Mouse (Mus musculus) kidney, embryonic 16.5 days (tissue): ENCODE results near the gene Dock9. TPM values are rescaled to one million over a fixed set of nuclear protein-coding genes. Genes with fewer than 3 reads are reported as not detected.

Source experiments
- ATAC-seq: fragments of 200-750 bp; cut with Nextera tagmentation; 2 replicates; pipeline ENCODE4 v1.8.0; 2017; ENCODE audit warnings: moderate TSS enrichment; ENCODE audit not compliant: low FRiP score, low TSS enrichment
- H3K27ac ChIP-seq: fragments of 300-500 bp; sonication (generic); 2 replicates; pipeline ENCODE4 v1.5.1; 2014; ENCODE audit warnings: low read length
- H3K27me3 ChIP-seq: fragments of 300-500 bp; sonication (generic); 2 replicates; pipeline ENCODE4 v1.6.1; 2014; ENCODE audit warnings: low read length, control low read depth, mixed read lengths; ENCODE audit not compliant: insufficient read depth
- H3K36me3 ChIP-seq: fragments of 300-500 bp; sonication (generic); 2 replicates; pipeline ENCODE4 v1.6.1; 2014; ENCODE audit warnings: low read length, control low read depth, mixed read lengths; ENCODE audit not compliant: insufficient read depth
- H3K4me1 ChIP-seq: fragments of 300-500 bp; sonication (generic); 2 replicates; pipeline ENCODE4 v1.6.1; 2014; ENCODE audit warnings: low read length, control low read depth, mixed read lengths; ENCODE audit not compliant: insufficient read depth
- H3K4me2 ChIP-seq: fragments of 300-500 bp; sonication (generic); replicated peaks from 2 replicates; pipeline ENCODE4 v1.6.1; 2014; ENCODE audit warnings: low read depth, low read length
- H3K4me3 ChIP-seq: fragments of 300-500 bp; sonication (generic); 2 replicates; pipeline ENCODE4 v1.5.1; 2014; ENCODE audit warnings: mild to moderate bottlenecking, low read length
- H3K9ac ChIP-seq: fragments of 300-500 bp; sonication (generic); replicated peaks from 2 replicates; pipeline ENCODE4 v1.6.1; 2014; ENCODE audit warnings: low read length
- H3K9me3 ChIP-seq: fragments of 300-500 bp; sonication (generic); 2 replicates; pipeline ENCODE4 v1.6.1; 2016; ENCODE audit warnings: low read length, control low read depth
- WGBS: fragments of 180-500 bp; shearing (Covaris S2); extraction: QIAGEN DNeasy Blood & Tissue Kit; methylation state at CpG from one replicate; pipeline ENCODE4 v1.1.7; 2014; 5-methylcytosine and 5-hydroxymethylcytosine counted together
- polyA plus RNA-seq: library from polyadenylated mRNA; unstranded; fragments of >200 nt; fragmentation: Nextera tagmentation; extraction: Ambion mirVana; gene quantifications from 2 replicates; pipeline ENCODE4 v1.2.1, GENCODE M21; 2015

Gene Dock9
- polyA plus RNA-seq, 1 experiment from 2014 or later, result 13.0 TPM

DNA sequence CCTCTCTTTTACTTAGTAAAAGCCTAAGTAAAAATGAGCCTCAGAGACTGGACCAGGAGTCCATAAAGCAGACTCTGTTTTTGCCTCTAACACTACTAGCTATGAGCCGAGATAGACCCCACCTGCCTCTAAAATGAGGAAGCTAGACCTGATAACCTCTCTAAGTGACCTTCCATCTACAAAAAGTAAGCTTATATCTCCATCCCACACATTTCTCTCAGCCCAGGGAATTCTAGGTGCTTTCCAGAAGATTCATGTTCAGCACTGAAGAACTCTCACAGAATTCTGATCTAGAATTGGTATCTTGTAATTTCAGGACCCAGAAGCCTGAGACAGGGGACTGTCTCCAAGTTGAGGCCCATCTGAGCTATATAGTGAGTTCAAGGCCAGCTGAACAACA lies 12.2 kb downstream of the Dock9 start:
- Histone ChIP-seq H3K27me3 (no peaks in the 10 kb centered on the region), H3K27ac (no peak overlapping the region), H3K4me2 (no peak overlapping the region), H3K9me3 (no peaks in the 10 kb centered on the region), H3K9ac (no peak overlapping the region), H3K4me3 (no peak overlapping the region), H3K4me1 (peaks cover 22% of the 10 kb centered on the region), H3K36me3 (0 out of 2 replicates have a peak, but pooled peaks cover 3% of the 10 kb centered on the region)
- WGBS, result 72% methylated on average over 1 of the region's 1 CpGs
- no peak for ATAC-seq

DNA sequence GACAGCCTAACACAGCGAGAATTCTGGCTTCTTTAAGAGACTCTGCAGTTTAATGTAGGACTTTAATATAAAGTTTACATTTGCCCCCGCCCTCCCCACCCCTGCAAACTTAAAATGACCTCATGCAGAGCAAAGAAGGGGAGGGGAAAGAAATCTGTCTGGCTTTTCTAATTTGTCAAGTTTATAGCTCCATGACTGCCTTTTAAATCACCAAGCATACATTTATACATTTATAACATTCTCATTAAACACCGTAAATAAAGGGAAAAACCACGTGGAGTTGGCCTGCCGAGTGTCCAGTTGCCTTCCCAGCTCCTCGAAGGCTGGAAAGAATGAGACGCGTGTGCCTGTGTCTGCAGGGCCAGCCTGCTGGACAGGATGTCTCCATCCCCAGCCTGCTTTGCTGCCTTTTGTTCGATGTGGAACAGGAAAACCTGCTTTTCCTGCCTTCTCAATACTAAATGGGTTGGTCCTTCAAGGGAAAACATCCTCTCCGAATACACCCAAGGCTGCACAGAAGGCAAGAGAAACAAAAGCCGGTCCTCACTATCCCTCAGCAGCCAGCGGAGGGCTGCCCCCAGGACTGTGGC lies 16.6 kb downstream of the Dock9 start:
- peak; percentile 81 for ATAC-seq
- Histone ChIP-seq H3K9ac (peak overlapping the region; percentile 36), H3K27ac (peak overlapping the region; percentile 89), H3K4me2 (no peak overlapping the region), H3K4me3 (no peak overlapping the region), H3K36me3 (no peaks in the 10 kb centered on the region), H3K27me3 (no peaks in the 10 kb centered on the region), H3K4me1 (peaks cover 31% of the 10 kb centered on the region), H3K9me3 (no peaks in the 10 kb centered on the region)
- 24% methylated on average over 12 of the region's 12 CpGs for WGBS

DNA sequence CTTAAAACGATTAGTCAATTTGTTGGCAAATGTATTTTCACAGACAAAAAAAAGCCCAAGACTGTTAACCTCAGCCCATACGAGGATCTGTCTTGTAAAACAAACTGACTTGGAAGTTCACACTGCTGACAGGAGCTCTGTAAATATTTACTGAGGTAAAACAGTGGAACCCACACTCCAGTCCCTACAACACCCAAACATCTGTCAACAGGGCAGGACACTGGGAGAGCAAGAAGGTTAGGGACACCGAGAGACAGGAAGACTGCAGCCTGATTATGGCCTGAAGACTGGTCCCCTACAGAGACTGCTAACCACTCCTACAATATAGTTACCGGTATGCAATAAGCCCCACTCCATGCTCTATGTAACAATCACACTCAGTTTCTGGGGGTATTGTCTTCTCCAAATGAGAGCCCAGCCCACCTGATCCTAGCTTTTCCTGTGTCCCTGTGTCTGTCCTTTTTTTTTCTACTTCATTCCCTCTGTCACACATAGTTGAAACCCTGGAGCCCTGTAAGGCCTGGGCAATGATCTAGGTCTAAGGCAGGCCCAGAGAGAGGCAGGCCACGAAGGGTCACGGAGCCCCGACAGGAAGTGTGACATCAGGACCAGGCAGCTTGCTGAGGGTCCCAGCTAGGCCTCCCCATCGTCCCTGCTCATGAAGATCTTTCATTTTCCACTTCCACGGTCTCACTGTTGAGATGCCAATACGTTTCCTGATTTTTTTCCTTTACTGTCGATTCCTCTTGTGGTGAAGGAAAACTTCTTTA lies 17.3 kb downstream of the Dock9 start:
- no peak overlapping the region for H3K4me3 ChIP-seq
- peak overlapping the region; percentile 36 for H3K9ac ChIP-seq
- H3K36me3 ChIP-seq, result no peaks in the 10 kb centered on the region
- ATAC-seq, result no peak
- WGBS, result 44% methylated on average over 11 of the region's 11 CpGs
- H3K4me1 ChIP-seq, result peaks cover 31% of the 10 kb centered on the region
- no peaks in the 10 kb centered on the region for H3K9me3 ChIP-seq
- H3K4me2 ChIP-seq, result no peak overlapping the region
- H3K27ac ChIP-seq, result peak overlapping the region; percentile 89
- H3K27me3 ChIP-seq, result no peaks in the 10 kb centered on the region

DNA sequence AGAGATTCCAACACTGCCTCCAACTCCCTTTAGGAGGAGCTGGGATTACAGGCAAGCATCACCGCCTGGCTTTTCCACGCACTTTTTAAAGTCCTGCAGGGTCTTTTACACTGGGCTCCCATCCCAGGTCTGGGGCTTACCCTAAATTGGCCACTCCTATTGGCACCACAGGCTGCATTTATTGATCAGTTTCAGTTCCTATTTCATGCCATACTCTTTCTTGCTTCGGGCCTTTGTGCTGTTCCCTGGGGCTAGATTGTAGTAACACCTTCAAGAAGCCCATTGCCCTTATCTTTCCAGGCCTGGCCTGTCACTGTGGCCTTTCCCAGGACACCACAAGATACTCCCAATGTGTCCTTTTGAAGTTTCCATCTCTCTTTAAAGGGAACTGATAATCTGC lies 18.0 kb downstream of the Dock9 start:
- Histone ChIP-seq H3K4me1 (peaks cover 33% of the 10 kb centered on the region), H3K9me3 (no peaks in the 10 kb centered on the region), H3K36me3 (no peaks in the 10 kb centered on the region), H3K9ac (no peak overlapping the region), H3K4me2 (no peak overlapping the region), H3K27ac (no peak overlapping the region), H3K27me3 (no peaks in the 10 kb centered on the region), H3K4me3 (no peak overlapping the region)
- WGBS, result 78% methylated on average over 3 of the region's 3 CpGs
- ATAC-seq, result no peak

DNA sequence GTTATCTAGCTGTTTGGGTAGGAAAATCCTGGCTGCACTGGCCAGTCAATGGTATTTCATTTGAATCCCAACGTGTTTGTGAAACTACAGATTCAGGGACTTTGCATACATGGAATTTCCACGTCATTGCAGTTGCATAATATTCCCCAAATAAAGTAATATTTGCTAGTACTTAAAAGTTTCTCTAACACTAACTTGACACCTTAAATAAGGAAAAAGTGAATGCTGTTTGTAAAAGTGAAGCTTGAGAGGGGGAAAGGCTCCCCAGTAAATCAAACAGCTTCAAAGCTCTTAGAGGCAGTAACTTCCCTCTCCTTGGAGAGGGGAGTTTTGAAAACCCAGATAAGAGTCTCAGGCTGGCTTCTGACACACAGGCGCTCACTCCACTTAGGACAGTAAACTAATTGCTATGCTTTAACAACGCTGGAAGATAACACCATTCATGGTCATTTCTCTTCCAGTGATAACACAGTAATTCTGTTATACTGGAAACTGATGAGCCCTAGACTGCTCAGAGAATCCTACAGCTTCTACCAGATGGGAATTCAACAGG lies 20.3 kb downstream of the Dock9 start:
- ATAC-seq, result no peak
- Histone ChIP-seq H3K9ac (no peak overlapping the region), H3K4me1 (peaks cover 37% of the 10 kb centered on the region), H3K4me3 (no peak overlapping the region), H3K27ac (no peak overlapping the region), H3K27me3 (no peaks in the 10 kb centered on the region), H3K4me2 (no peak overlapping the region), H3K9me3 (no peaks in the 10 kb centered on the region), H3K36me3 (no peaks in the 10 kb centered on the region)
- 72% methylated on average over 4 of the region's 4 CpGs for WGBS

DNA sequence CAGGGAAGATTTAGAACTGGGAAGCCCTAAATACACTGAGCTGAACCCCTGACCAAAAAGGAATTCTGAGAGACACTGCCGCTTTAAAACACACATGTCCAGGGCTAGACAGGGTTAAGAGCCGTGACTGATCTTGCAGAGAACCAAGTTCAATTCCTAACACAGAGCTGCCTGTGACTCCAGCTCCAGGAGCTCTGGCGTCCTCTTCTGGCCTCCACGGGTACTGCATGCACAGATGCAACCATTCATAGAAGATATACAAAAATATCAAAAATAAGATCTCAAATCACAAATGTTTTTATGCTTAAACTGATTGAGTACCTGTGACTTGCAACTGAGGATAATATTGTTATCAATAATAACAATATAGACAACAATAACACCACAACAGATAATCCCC lies 20.9 kb downstream of the Dock9 start:
- Histone ChIP-seq H3K4me3 (no peak overlapping the region), H3K4me1 (peaks cover 34% of the 10 kb centered on the region), H3K9ac (no peak overlapping the region), H3K27ac (no peak overlapping the region), H3K9me3 (no peaks in the 10 kb centered on the region), H3K36me3 (no peaks in the 10 kb centered on the region), H3K27me3 (no peaks in the 10 kb centered on the region), H3K4me2 (no peak overlapping the region)
- WGBS, result 88% methylated on average over 4 of the region's 4 CpGs
- no peak for ATAC-seq

DNA sequence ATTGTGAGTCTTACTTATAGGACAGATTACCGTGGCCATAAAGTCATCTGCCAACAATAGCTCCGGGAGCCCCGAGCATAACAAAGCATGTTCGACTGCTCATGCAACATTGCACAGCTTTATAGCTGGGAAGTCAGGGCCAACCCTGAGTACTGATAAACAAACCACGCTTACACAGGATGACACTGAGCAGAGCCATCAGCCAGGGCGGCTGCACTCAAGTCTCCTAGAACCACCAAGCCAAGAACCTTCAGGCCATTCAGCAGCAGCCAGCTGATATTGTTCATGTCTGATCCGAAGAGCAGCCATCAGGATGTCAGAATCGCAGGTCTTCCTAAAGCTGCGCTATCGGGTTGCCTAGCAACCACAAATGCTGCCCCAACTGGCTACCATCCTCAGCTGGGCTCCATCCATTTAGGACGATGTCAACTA lies 35.6 kb downstream of the Dock9 start:
- H3K4me3 ChIP-seq, result no peak overlapping the region
- no peaks in the 10 kb centered on the region for H3K4me1 ChIP-seq
- H3K9me3 ChIP-seq, result no peaks in the 10 kb centered on the region
- no peaks in the 10 kb centered on the region for H3K27me3 ChIP-seq
- no peak overlapping the region for H3K4me2 ChIP-seq
- ATAC-seq, result peak; percentile 52; the same call in 1 of the 2 replicates
- H3K36me3 ChIP-seq, result no peaks in the 10 kb centered on the region
- H3K9ac ChIP-seq, result no peak overlapping the region
- no peak overlapping the region for H3K27ac ChIP-seq
- WGBS, result 31% methylated on average over 11 of the region's 11 CpGs

DNA sequence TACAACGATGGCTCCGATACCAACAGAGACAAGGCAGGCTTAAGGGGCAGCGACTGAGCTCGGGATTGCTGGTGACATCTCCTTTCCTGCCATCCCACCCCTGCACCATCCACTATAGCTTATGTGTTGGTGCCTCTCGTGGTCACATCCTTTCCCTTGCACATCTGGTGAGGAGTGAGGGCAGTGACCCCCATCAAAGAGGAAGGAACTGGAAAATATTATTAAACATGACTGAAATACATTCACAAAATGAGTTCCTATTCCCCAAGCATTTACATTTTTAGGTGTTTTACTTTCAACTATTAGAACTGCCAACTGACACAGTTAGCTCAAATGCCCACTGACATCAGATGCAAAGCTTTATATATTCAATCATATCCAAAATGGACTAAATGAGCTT lies 37.2 kb downstream of the Dock9 start:
- H3K4me3 ChIP-seq, result no peak overlapping the region
- no peak overlapping the region for H3K27ac ChIP-seq
- no peaks in the 10 kb centered on the region for H3K27me3 ChIP-seq
- ATAC-seq, result no peak
- no peaks in the 10 kb centered on the region for H3K9me3 ChIP-seq
- H3K4me1 ChIP-seq, result no peaks in the 10 kb centered on the region
- 79% methylated on average over 5 of the region's 5 CpGs for WGBS
- H3K4me2 ChIP-seq, result no peak overlapping the region
- no peaks in the 10 kb centered on the region for H3K36me3 ChIP-seq
- H3K9ac ChIP-seq, result no peak overlapping the region

DNA sequence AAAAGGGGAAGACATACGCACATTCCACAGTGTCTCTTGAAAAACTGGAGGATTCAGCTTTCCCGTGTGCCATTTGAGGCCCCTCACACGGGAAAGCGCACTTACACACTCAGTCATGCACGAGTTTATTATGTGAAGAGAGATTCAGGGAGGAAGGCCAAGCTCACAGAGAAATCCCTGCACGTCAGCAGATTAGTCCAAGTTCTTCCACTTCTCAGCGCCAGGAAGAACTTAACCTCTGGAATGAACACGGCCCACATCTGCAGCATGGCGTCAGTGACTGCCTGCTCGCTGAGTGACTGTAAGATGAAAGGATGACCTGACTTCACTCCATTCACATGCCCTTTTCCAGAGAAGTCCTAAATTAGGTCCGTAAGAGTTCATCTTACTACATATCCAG lies 43.5 kb downstream of the Dock9 start:
- ATAC-seq, result no peak
- Histone ChIP-seq H3K9ac (0 out of 2 replicates have a peak overlapping the region, but pooled peaks have one; percentile 14), H3K27me3 (0 out of 2 replicates have a peak, but pooled peaks cover 2% of the 10 kb centered on the region), H3K27ac (no peak overlapping the region), H3K4me3 (no peak overlapping the region), H3K9me3 (no peaks in the 10 kb centered on the region), H3K4me2 (no peak overlapping the region), H3K4me1 (peaks cover 12% of the 10 kb centered on the region), H3K36me3 (no peaks in the 10 kb centered on the region)
- 49% methylated on average over 11 of the region's 11 CpGs for WGBS
